Mouse (Mus musculus): ENCODE data around the gene Wwc2. TPM values are rescaled to one million over a fixed set of nuclear protein-coding genes. Genes with fewer than 3 reads are reported as not detected.

The Wwc2 gene
- polyA plus RNA-seq, 1 experiment from 2014 or later, result 18.0 TPM

GRCm38 (mm10) chr8:47802349-47802748 lies 188.4 kb downstream of the Wwc2 start:
- Histone ChIP-seq H3K9me3 (replicated peaks) (no peaks in the 10 kb centered on the region), H3K4me2 (no peak overlapping the region), H3K36me3 (no peaks in the 10 kb centered on the region), H3K27ac (no peak overlapping the region), H3K9ac (no peak overlapping the region), H3K4me1 (peaks cover 13% of the 10 kb centered on the region; the same call in 1 of the 2 replicates), H3K27me3 (no peaks in the 10 kb centered on the region), H3K4me3 (replicated peaks) (no peak overlapping the region)
- 68% methylated on average over 2 of the region's 2 CpGs for WGBS
- ATAC-seq (replicated peaks; ENCODE audit: low FRiP score), result no peak

DNA sequence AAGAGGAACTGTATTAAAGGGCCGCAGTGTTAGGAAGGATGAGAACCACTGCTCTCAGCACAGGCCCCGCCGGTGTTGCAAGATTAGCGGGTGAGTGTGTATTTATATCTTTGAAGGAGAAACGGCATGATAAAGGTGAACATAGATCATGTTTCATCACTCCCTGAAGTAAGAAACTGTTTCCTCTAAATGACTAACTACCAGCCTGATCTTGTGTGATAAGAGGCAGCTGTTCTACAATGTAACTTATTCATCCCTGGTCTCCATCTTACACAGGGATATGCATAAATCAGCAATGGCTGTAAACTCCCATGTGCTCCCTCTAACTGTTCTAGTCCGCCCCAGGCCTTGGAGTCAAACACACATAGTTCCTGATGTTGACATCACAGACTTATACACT lies 191.3 kb downstream of the Wwc2 start:
- Histone ChIP-seq H3K27me3 (no peaks in the 10 kb centered on the region), H3K4me1 (0 out of 2 replicates have a peak, but pooled peaks cover 4% of the 10 kb centered on the region), H3K27ac (0 out of 2 replicates have a peak overlapping the region, but pooled peaks have one; percentile 4), H3K4me2 (no peak overlapping the region), H3K4me3 (replicated peaks) (no peak overlapping the region), H3K9ac (no peak overlapping the region), H3K36me3 (no peaks in the 10 kb centered on the region), H3K9me3 (replicated peaks) (peaks cover 3% of the 10 kb centered on the region; the same call in 1 of the 2 replicates)
- ATAC-seq (replicated peaks; ENCODE audit: low FRiP score), result peak; percentile 66
- WGBS, result 25% methylated on average over 6 of the region's 6 CpGs

DNA sequence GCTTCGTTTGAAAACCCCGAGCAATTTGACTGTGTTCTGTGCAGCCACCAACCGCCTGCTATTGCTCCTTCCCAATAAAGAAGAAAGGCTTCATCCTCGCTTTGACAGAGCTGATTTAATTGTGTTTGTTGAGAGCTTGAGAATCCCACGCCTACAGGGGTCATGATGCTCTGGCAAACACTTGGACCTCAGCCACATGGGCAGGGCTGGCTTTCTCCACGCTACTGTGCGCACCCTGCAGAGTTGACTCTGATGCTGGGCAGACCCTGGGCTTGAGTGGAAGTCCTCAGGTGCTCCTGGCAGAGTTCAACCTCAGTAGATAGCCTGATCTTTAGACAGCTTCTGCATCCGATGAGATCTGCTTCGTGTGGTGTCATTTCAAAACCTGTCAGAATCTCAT lies 198.7 kb downstream of the Wwc2 start:
- Histone ChIP-seq H3K4me2 (no peak overlapping the region), H3K27ac (no peak overlapping the region), H3K9ac (no peak overlapping the region), H3K9me3 (replicated peaks) (peaks cover 3% of the 10 kb centered on the region), H3K4me3 (replicated peaks) (no peak overlapping the region), H3K27me3 (no peaks in the 10 kb centered on the region), H3K36me3 (no peaks in the 10 kb centered on the region), H3K4me1 (no peaks in the 10 kb centered on the region)
- WGBS, result 68% methylated on average over 9 of the region's 9 CpGs
- no peak for ATAC-seq (replicated peaks; ENCODE audit: low FRiP score)

DNA sequence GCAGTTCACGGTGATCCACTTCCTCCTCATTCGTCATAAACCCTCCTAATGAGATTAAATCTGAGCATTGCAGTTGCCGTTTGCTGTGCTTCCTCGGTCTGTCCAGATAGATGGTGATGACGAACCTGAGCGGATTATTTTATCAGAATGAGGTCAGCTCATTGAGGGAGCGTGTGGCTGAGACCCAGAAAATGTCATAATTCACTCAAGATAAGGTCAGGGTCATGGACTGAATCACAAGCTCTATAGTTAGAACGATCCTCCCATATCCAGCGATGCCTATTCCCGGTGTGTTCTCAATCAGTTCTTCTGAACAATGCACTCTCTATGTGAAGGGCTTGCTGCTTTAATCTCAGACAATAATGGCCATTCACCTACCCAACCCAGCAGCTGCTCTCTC lies 203.0 kb downstream of the Wwc2 start:
- Histone ChIP-seq H3K9me3 (replicated peaks) (no peaks in the 10 kb centered on the region), H3K4me3 (replicated peaks) (no peak overlapping the region), H3K4me2 (peak overlapping the region; percentile 23; the same call in 1 of the 2 replicates), H3K9ac (no peak overlapping the region), H3K36me3 (no peaks in the 10 kb centered on the region), H3K4me1 (no peaks in the 10 kb centered on the region), H3K27ac (no peak overlapping the region), H3K27me3 (no peaks in the 10 kb centered on the region)
- WGBS, result 32% methylated on average over 10 of the region's 10 CpGs
- ATAC-seq (replicated peaks; ENCODE audit: low FRiP score), result no peak

DNA sequence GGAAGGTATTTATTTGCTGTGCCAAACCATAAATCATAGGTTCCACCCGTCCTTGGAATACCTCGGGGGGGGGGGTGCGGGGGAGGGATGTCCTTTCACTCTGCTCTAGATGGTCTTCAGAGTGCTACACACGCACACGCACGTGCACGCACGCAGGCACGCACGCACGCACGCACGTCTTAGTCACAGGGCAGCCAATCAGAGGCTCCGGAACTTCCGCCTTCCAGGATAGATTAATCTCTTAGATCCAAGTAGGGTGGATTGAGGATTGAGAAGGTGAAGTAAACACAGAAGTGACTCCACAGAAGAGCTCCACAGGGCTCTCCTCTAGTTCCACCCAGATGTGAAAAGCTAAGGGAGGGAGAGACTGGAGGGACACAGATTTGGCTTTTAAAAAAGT lies 204.4 kb downstream of the Wwc2 start:
- no peak overlapping the region for H3K4me2 ChIP-seq
- no peak overlapping the region for H3K4me3 ChIP-seq (replicated peaks)
- WGBS, result 84% methylated on average over 15 of the region's 15 CpGs

DNA sequence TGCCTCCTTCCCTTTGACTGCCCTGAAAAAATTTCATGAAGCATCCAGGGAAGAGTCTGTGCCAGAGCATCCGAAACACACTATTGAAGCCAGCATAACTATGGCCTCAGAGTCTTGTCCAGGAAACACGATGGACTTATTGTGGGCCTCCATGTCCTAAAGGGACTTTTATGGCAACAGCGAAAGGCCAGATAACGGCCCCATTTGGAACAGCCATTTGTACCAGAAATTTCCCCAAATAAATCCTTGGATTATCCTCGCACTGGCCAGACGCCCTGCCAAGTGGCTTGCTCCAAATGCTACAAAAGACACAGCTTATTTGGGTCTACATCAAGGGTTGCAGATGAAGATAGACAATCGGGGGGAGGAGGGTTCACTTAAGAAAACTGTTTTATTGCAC lies 206.3 kb downstream of the Wwc2 start:
- no peak for ATAC-seq (replicated peaks; ENCODE audit: low FRiP score)
- Histone ChIP-seq H3K4me3 (replicated peaks) (no peak overlapping the region), H3K9me3 (replicated peaks) (no peaks in the 10 kb centered on the region), H3K36me3 (no peaks in the 10 kb centered on the region), H3K27me3 (no peaks in the 10 kb centered on the region), H3K27ac (no peak overlapping the region), H3K9ac (no peak overlapping the region), H3K4me2 (no peak overlapping the region), H3K4me1 (no peaks in the 10 kb centered on the region)
- 73% methylated on average over 7 of the region's 7 CpGs for WGBS

More for the DNA sequence above, 204.4 kb downstream of the Wwc2 start:
- Histone ChIP-seq H3K4me1 (no peaks in the 10 kb centered on the region), H3K27ac (no peak overlapping the region), H3K9me3 (replicated peaks) (no peaks in the 10 kb centered on the region), H3K36me3 (no peaks in the 10 kb centered on the region), H3K27me3 (no peaks in the 10 kb centered on the region), H3K9ac (no peak overlapping the region)
- no peak for ATAC-seq (replicated peaks; ENCODE audit: low FRiP score)

DNA sequence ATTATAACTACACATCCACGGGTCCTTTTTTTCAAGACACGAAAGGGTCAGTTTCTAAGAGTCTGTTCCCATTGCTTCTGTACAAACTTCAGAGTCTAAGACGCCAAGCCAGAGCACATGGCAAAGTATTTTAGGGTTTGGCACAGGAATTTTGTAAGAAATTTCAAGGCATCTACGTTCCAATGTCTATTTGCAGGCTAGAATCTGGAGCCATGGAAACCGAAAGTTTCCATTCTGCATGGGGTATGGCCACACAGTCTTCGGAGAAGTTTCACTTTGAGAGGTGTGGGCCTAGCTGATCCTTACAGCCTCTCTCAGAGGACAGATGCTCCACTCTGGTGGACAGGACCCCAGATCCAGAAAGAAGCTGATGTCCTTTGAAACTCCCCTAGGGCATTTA lies 206.8 kb downstream of the Wwc2 start:
- Histone ChIP-seq H3K9ac (no peak overlapping the region), H3K27me3 (no peaks in the 10 kb centered on the region), H3K27ac (no peak overlapping the region), H3K36me3 (no peaks in the 10 kb centered on the region), H3K4me2 (no peak overlapping the region), H3K4me1 (no peaks in the 10 kb centered on the region), H3K4me3 (replicated peaks) (no peak overlapping the region), H3K9me3 (replicated peaks) (no peaks in the 10 kb centered on the region)
- WGBS, result 92% methylated on average over 6 of the region's 6 CpGs
- no peak for ATAC-seq (replicated peaks; ENCODE audit: low FRiP score)

- H3K27me3 ChIP-seq, result no peaks in the 10 kb centered on the region
- no peak for ATAC-seq (replicated peaks; ENCODE audit: low FRiP score)
- no peaks in the 10 kb centered on the region for H3K9me3 ChIP-seq (replicated peaks)
- 96% methylated on average over 2 of the region's 2 CpGs for WGBS
- no peak overlapping the region for H3K9ac ChIP-seq
- H3K4me2 ChIP-seq, result no peak overlapping the region
- H3K27ac ChIP-seq, result no peak overlapping the region
- H3K36me3 ChIP-seq, result no peaks in the 10 kb centered on the region
- H3K4me3 ChIP-seq (replicated peaks), result no peak overlapping the region
- no peaks in the 10 kb centered on the region for H3K4me1 ChIP-seq
These were observed 207.2 kb downstream of the Wwc2 start for GRCm38 (mm10) chr8:47783544-47783943.

- Histone ChIP-seq H3K27me3 (no peaks in the 10 kb centered on the region), H3K9me3 (replicated peaks) (no peaks in the 10 kb centered on the region), H3K9ac (no peak overlapping the region), H3K4me2 (no peak overlapping the region), H3K4me1 (no peaks in the 10 kb centered on the region), H3K4me3 (replicated peaks) (no peak overlapping the region), H3K27ac (no peak overlapping the region), H3K36me3 (no peaks in the 10 kb centered on the region)
- no peak for ATAC-seq (replicated peaks; ENCODE audit: low FRiP score)
- WGBS, result 88% methylated on average over 4 of the region's 4 CpGs
These were observed 208.8 kb downstream of the Wwc2 start for GRCm38 (mm10) chr8:47781881-47782280.

DNA sequence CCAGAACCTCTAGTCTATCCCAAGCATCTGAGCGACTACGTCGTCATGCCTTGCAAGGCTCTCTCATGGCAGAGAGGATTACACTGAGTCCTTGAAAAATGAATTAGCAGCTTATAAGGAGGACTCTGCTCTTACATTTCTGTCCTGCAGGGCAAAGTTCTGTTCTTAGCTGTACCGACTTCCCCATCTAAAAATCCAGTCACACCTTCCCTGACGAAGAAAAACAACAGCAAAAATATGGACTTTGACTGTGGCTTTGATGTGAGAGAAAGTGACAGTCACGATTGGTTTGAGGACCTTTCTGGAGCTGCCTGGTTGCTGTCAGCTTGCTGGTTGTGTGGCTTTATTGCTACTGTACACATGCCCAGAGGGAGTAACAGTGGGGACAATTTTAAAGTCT lies 211.1 kb downstream of the Wwc2 start:
- ATAC-seq (replicated peaks; ENCODE audit: low FRiP score), result no peak
- Histone ChIP-seq H3K27me3 (no peaks in the 10 kb centered on the region), H3K9ac (no peak overlapping the region), H3K4me1 (no peaks in the 10 kb centered on the region), H3K9me3 (replicated peaks) (no peaks in the 10 kb centered on the region), H3K36me3 (no peaks in the 10 kb centered on the region), H3K4me3 (replicated peaks) (no peak overlapping the region), H3K27ac (no peak overlapping the region), H3K4me2 (no peak overlapping the region)
- 71% methylated on average over 6 of the region's 6 CpGs for WGBS

GRCm38 (mm10) chr8:47777415-47777814 lies 213.3 kb downstream of the Wwc2 start:
- Histone ChIP-seq H3K4me1 (no peaks in the 10 kb centered on the region), H3K36me3 (no peaks in the 10 kb centered on the region), H3K9me3 (replicated peaks) (no peaks in the 10 kb centered on the region), H3K4me2 (no peak overlapping the region), H3K27me3 (no peaks in the 10 kb centered on the region), H3K27ac (no peak overlapping the region), H3K9ac (no peak overlapping the region), H3K4me3 (replicated peaks) (no peak overlapping the region)
- WGBS, result 90% methylated on average over 7 of the region's 7 CpGs
- ATAC-seq (replicated peaks; ENCODE audit: low FRiP score), result no peak
